Mouse (Mus musculus) layer of hippocampus, postnatal 14 days (tissue): ENCODE results near the gene Acy3. TPM values are rescaled to one million over a fixed set of nuclear protein-coding genes. Genes with fewer than 3 reads are reported as not detected.
"Not testable (repeated sequence)": the region's sequence is repeated elsewhere in the genome, so short reads cannot be mapped to it uniquely, and the experiment has no call there.

ENCODE experiments used
- DNase-seq, 2 experiments: peaks; one replicate each; pipeline ENCODE4 v3.0.0; 2021 to 2022; ENCODE audit warnings: low spot score in 2 of 2, mixed read lengths in 1 of 2
- total RNA-seq, 2 experiments: library from RNA; stranded (reverse); gene quantifications; 2 replicates each; pipeline ENCODE4 v1.2.3; 2021

Acy3 gene
- total RNA-seq, 2 experiments from 2014 or later, result 2.0 to 2.3 TPM

- no peak for DNase-seq
Measured at GRCm38 (mm10) chr19:3972229-3972628, 14.1 kb upstream of the Acy3 start, which contains the start of gene Aldh3b2. Aldh3b2 (plus strand) TSS chr19:3972328.

- DNase-seq, result not testable (repeated sequence)
Measured at GRCm38 (mm10) chr19:3974608-3975007, 11.8 kb upstream of the Acy3 start.

GRCm38 (mm10) chr19:3975866-3976265 lies 10.5 kb upstream of the Acy3 start:
- no peak for DNase-seq

- DNase-seq, result peak; percentile 77 to 88
Measured at GRCm38 (mm10) chr19:3980309-3980708, 6.1 kb upstream of the Acy3 start.

GRCm38 (mm10) chr19:3980917-3981316 lies 5.5 kb upstream of the Acy3 start:
- no peak for DNase-seq

GRCm38 (mm10) chr19:3983527-3984200 lies 2.7 kb upstream of the Acy3 start:
- DNase-seq, result no peak

GRCm38 (mm10) chr19:3985261-3985681 lies 1.1 kb upstream of the Acy3 start:
- DNase-seq, result no peak

- DNase-seq, result no peak
Measured at GRCm38 (mm10) chr19:3988066-3988465, 1.7 kb downstream of the Acy3 start.

GRCm38 (mm10) chr19:3988750-3989149 lies 2.4 kb downstream of the Acy3 start:
- DNase-seq, result no peak

- no peak for DNase-seq
Measured at GRCm38 (mm10) chr19:3990804-3991203, 4.4 kb downstream of the Acy3 start.

GRCm38 (mm10) chr19:3991562-3991961 lies 5.2 kb downstream of the Acy3 start:
- no peak for DNase-seq

- DNase-seq, result no peak
Measured at GRCm38 (mm10) chr19:3991966-3992365, 5.6 kb downstream of the Acy3 start.

- DNase-seq, result no peak
Measured at GRCm38 (mm10) chr19:3992416-3992815, 6.0 kb downstream of the Acy3 start, which contains the start of gene Tbx10. Tbx10 (plus strand) TSS chr19:3992752.

GRCm38 (mm10) chr19:3994932-3995331 lies 8.6 kb downstream of the Acy3 start:
- no peak for DNase-seq

- no peak for DNase-seq
Measured at GRCm38 (mm10) chr19:3995505-3995904, 9.1 kb downstream of the Acy3 start.

GRCm38 (mm10) chr19:3996106-3996505 lies 9.7 kb downstream of the Acy3 start:
- no peak for DNase-seq

GRCm38 (mm10) chr19:3996747-3997146 lies 10.4 kb downstream of the Acy3 start:
- no peak for DNase-seq

GRCm38 (mm10) chr19:3997231-3997630 lies 10.9 kb downstream of the Acy3 start:
- DNase-seq, result no peak

GRCm38 (mm10) chr19:3998335-3998734 lies 12.0 kb downstream of the Acy3 start:
- no peak for DNase-seq

GRCm38 (mm10) chr19:3999121-3999730 lies 12.9 kb downstream of the Acy3 start:
- DNase-seq, result no peak

- peak; percentile 96 to 98 for DNase-seq
Measured at GRCm38 (mm10) chr19:4000119-4000900, 13.9 kb downstream of the Acy3 start, which contains the start of the genes Nudt8 and Gm49405. Nudt8 (plus strand) TSS chr19:4000580. Gm49405 (plus strand) TSS chr19:4000626.
